Mouse (Mus musculus): ENCODE data around the gene Hspb8. TPM values are rescaled to one million over a fixed set of nuclear protein-coding genes. Genes with fewer than 3 reads are reported as not detected.

The Hspb8 gene
- total and polyA plus RNA-seq, 3 experiments = not detected

DNA sequence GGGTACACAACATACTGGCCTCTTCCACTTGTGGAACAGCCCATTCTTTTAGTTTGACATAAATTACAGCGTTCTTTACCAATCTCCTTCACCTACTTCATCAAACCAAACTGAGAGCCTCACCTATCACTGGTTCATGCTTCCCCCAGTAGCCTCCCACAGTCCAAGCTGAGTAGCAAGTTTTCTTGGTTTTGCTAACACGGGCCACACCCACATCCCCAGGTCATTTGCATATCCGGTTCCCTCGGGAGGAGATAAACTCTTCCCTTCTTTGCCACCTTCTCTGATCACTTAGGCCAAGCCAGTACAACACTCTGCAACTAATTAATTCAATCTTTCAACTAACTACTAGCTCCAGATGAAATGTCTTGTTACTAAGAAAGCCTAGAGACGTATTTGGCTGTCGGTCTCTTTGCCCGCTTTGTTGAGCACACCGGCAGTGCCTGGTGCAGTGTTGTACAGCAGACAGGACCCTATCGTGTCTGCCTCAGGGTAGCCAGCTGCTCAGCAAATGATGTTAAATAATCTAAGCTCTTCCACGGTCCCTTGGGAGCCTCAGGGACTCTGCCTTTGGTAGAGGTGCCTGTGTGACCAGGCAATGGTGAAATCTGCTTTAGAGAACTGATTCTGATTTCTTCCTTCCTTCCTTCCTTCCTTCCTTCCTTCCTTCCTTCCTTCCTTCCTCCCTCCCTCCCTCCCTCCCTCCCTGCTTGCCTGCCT, 34.3 kb upstream of the Hspb8 start:
- Histone ChIP-seq H3K27ac (ENCODE audit: control insufficient read depth, low read depth, low read length) (no peak overlapping the region), H3K9me3 (replicated peaks; ENCODE audit: insufficient read depth, low read length) (no peaks in the 10 kb centered on the region), H3K4me1 (ENCODE audit: control insufficient read depth in 1 of 2, insufficient read depth in 2 of 2, low read length in 2 of 2) (no peaks in the 10 kb centered on the region), H3K79me2 (ENCODE audit: control insufficient read depth, insufficient read depth, low read length, poor library complexity) (no peaks in the 10 kb centered on the region), H3K4me3 (ENCODE audit: control insufficient read depth in 1 of 2, insufficient read depth in 1 of 2, low read depth in 2 of 2, low read length in 2 of 2) (no peak overlapping the region), H3K27me3 (ENCODE audit: control insufficient read depth in 1 of 2, insufficient read depth in 2 of 2, low read length in 2 of 2) (no peaks in the 10 kb centered on the region), H3K36me3 (ENCODE audit: control insufficient read depth in 1 of 2, insufficient read depth in 2 of 2, low read length in 2 of 2) (no peaks in the 10 kb centered on the region), H3K9ac (ENCODE audit: control insufficient read depth, low read depth, low read length, poor library complexity, severe bottlenecking) (no peak overlapping the region)
- TF ChIP-seq ZC3H11A (IDR thresholded peaks at IDR 0.05; ENCODE audit: low read depth, low read length) = no peak
- no peak for TF ChIP-seq MYC (IDR thresholded peaks at IDR 0.05; ENCODE audit: low read depth, low read length)
- no peak for TF ChIP-seq KAT2A (conservative IDR thresholded peaks at IDR 0.05; ENCODE audit: low read depth, low read length)
- TF ChIP-seq JUND (IDR thresholded peaks at IDR 0.05; ENCODE audit: low read depth, low read length) = no peak
- TF ChIP-seq POLR2AphosphoS2 (IDR thresholded peaks at IDR 0.05; ENCODE audit: low read length) = no peak
- TF ChIP-seq MAFK (IDR thresholded peaks at IDR 0.05; ENCODE audit: borderline replicate concordance, low read depth, low read length) = no peak
- no peak for TF ChIP-seq RAD21 (IDR thresholded peaks at IDR 0.05; ENCODE audit: low read depth, low read length)
- TF ChIP-seq MAX (IDR thresholded peaks at IDR 0.05; ENCODE audit: low read length) = no peak
- TF ChIP-seq BHLHE40 (IDR thresholded peaks at IDR 0.05; ENCODE audit: borderline replicate concordance, low read depth, low read length) = no peak
- no peak for TF ChIP-seq E2F4 (IDR thresholded peaks at IDR 0.05; ENCODE audit: borderline replicate concordance, low read depth, low read length)
- no peak for TF ChIP-seq POLR2A (IDR thresholded peaks at IDR 0.05; ENCODE audit: control insufficient read depth in 1 of 2, insufficient read depth in 1 of 2, low read depth in 1 of 2, low read length in 2 of 2, poor library complexity in 1 of 2)
- TF ChIP-seq ETS1 (IDR thresholded peaks at IDR 0.05; ENCODE audit: low read depth, low read length) = no peak
- no peak for TF ChIP-seq RCOR1 (IDR thresholded peaks at IDR 0.05; ENCODE audit: low read depth, low read length)
- no peak for TF ChIP-seq EP300 (IDR thresholded peaks at IDR 0.05; ENCODE audit: low read depth in 1 of 2, low read length in 2 of 2)
- TF ChIP-seq HCFC1 (IDR thresholded peaks at IDR 0.05; ENCODE audit: low read depth, low read length) = no peak
- no peak for TF ChIP-seq TAL1 (IDR thresholded peaks at IDR 0.05; ENCODE audit: low read length)
- TF ChIP-seq MYB (IDR thresholded peaks at IDR 0.05; ENCODE audit: low read depth, low read length) = no peak
- no peak for DNase-seq (ENCODE audit: low read depth, low spot score)

DNA sequence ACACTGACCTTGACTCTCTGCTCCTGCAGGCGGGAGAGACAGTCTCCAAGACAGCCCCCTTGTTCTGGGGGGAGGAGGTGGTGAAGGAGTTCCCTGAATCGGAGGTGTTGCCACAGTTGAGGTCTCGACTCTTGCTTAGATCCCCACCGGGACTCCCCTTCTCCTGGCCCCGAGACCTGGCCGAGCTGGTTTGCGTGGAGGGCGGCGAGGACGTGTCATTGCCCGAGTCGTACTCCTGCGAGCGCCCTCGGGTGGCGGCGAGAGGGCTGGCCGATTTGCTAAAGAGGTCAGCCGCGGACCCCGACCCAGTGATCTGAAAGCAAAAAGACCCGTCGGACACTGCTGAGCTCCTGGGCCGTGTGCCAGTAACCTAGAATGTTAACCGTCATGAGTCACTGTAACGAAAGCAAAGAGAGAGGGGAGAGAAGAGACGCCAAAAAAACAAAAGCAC, 30.8 kb upstream of the Hspb8 start:
- DNase-seq (ENCODE audit: low read depth, low spot score) = no peak
- Histone ChIP-seq H3K79me2 (ENCODE audit: control insufficient read depth, insufficient read depth, low read length, poor library complexity) (no peaks in the 10 kb centered on the region), H3K4me3 (ENCODE audit: control insufficient read depth in 1 of 2, insufficient read depth in 1 of 2, low read depth in 2 of 2, low read length in 2 of 2) (no peak overlapping the region)

More for the DNA sequence above, 30.8 kb upstream of the Hspb8 start:
- H3K27ac ChIP-seq (ENCODE audit: control insufficient read depth, low read depth, low read length) = no peak overlapping the region
- no peaks in the 10 kb centered on the region for H3K36me3 ChIP-seq (ENCODE audit: control insufficient read depth in 1 of 2, insufficient read depth in 2 of 2, low read length in 2 of 2)
- H3K9me3 ChIP-seq (replicated peaks; ENCODE audit: insufficient read depth, low read length) = no peaks in the 10 kb centered on the region
- TF ChIP-seq MYB (IDR thresholded peaks at IDR 0.05; ENCODE audit: low read depth, low read length) (no peak), MAX (IDR thresholded peaks at IDR 0.05; ENCODE audit: low read length) (no peak), MAZ (IDR thresholded peaks at IDR 0.05; ENCODE audit: low read depth, low read length) (no peak), E2F4 (IDR thresholded peaks at IDR 0.05; ENCODE audit: borderline replicate concordance, low read depth, low read length) (no peak), CHD1 (IDR thresholded peaks at IDR 0.05; ENCODE audit: low read depth, low read length) (no peak), TBP (IDR thresholded peaks at IDR 0.05; ENCODE audit: low read depth, low read length) (no peak), SIN3A (IDR thresholded peaks at IDR 0.05; ENCODE audit: low read length) (no peak), POLR2AphosphoS2 (IDR thresholded peaks at IDR 0.05; ENCODE audit: low read length) (no peak), KAT2A (conservative IDR thresholded peaks at IDR 0.05; ENCODE audit: low read depth, low read length) (no peak), CHD2 (IDR thresholded peaks at IDR 0.05; ENCODE audit: low read length) (no peak), RAD21 (IDR thresholded peaks at IDR 0.05; ENCODE audit: low read depth, low read length) (no peak)
- no peaks in the 10 kb centered on the region for H3K4me1 ChIP-seq (ENCODE audit: control insufficient read depth in 1 of 2, insufficient read depth in 2 of 2, low read length in 2 of 2)
- no peaks in the 10 kb centered on the region for H3K27me3 ChIP-seq (ENCODE audit: control insufficient read depth in 1 of 2, insufficient read depth in 2 of 2, low read length in 2 of 2)
- H3K9ac ChIP-seq (ENCODE audit: control insufficient read depth, low read depth, low read length, poor library complexity, severe bottlenecking) = no peak overlapping the region

Data from MEL (cell line).